Mouse (Mus musculus) Muller cell, postnatal 12 days (primary cell): ENCODE measurements around the gene Olfr199.
"Not testable (repeated sequence)": the region's sequence is repeated elsewhere in the genome, so short reads cannot be mapped to it uniquely, and the experiment has no call there.

Experiments
- DNase-seq: peaks from one replicate; pipeline ENCODE4 v3.0.0-alpha.2; 2015; ENCODE audit errors: inconsistent ontology term

The Olfr199 gene

DNA sequence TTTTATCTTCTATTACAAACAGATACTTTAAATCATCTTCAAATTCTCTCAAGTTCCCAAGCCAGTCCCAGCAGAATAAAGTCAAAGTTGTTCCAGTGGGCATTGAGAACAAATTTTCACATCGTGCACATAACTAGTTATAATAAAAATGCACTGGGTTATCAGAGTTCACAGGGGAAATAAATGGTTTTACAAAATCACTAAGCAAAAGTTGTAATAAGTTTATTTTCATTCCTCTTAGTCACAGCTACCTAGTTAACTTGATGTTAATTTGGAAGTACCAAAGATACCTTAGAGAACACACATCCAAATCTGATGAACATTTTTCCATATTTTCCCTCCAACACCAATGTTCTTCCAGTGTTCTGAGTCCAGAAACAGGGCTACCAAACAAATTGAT, at the start of gene Olfr199:
Olfr199 (minus strand) TSS at position 101 of the 400 bp plus-strand sequence.
- DNase-seq, result not testable (repeated sequence)

DNA sequence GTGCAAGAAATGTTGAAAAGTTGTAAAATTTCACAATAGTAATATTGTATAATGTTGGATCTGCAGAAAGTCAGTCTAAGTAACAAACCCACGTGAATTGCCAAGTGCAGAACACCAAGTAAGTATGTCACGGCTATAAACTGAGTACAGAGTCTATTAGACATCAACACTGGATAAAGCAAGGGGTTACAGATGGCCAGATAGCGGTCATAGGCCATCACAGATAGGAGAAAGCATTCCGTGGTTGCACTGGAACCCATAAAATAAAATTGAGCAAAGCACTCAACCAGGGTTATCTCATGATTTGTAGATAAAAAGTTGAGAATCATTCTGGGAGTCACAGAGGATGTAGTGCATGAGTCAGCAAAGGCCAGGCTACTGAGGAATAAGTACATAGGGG, 49.5 kb upstream of the Olfr199 start:
- not testable (repeated sequence) for DNase-seq

DNA sequence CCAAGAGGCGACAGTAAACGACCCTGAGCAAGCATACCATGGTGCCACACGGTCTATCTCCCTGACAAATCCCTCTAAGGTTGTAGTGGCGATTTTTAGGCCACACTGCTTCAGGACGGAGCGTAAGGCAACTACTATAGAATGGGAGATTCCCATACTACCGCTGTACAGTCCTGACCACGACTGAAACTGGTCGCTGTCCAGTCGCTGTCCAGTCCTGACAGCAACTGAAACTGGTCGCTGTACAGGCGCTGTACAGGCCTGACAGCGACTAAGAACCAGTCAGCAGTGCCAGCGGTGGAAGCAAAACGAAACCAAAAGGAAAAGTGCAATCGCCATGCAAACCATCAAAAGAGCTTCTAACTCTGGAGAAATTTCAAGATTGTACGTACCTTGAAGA, 30.1 kb upstream of the Olfr199 start:
- no peak for DNase-seq

DNA sequence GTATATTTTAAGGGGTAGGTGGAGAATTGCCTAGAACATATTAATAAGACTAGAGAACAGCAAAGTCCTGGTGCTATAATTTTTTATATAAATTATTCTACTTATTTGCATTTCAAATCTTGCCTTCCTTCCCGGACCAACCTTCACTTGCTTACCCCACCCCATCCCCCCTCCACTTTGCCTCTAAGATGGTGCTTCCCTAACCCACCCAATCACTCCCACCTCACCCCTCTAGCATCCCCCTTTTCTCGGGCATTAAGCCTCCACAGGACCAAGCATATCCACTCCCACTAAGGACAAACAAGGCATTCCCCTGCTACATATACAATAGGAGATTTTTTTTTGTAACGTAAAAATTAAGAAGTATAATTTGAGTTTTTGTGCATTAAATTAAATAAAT, 1.7 kb downstream of the Olfr199 start:
- not testable (repeated sequence) for DNase-seq

DNA sequence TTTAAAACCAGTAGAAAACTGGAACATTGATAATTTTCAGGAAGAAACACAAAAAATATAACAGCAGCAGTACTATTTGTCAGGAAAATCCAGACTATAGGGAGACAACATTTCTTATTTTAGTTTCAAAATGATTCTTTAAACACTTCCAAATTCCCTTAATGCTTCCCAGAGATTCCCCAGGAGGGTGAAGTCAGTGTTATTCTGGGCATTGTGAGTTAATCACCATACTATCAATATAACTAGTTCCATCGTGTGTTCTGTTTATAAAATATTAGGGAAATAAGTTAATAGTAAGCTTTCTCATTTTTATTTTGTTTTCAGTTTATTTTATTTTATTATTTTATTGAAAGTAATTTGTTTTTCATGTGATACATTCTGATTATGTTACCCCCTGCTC, 16.1 kb downstream of the Olfr199 start, which contains the start of gene Olfr198:
Olfr198 (minus strand) TSS at position 101 of the 400 bp plus-strand sequence.
- not testable (repeated sequence) for DNase-seq

DNA sequence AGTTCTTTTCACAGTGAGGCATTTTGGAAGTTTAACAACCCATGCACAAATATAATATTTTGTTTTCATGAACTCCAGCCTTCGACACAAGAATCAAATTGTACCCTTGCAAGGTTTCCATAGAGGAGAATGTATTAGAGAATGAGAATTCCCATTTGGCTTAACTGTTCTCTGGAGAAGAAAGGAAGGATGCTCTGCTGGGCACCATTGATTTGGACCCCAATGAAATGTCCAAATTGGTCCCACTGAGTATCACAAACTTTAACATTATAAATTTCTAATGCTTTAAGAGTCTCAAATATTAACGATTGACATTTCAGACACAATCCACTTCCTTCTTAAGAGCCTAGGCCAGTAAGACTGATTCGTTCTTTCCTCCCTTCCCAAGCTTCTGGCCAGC, 49.2 kb downstream of the Olfr199 start, which contains the start of gene Olfr196:
Olfr196 (minus strand) TSS at position 101 of the 400 bp plus-strand sequence.
- no peak for DNase-seq
